Mouse (Mus musculus): ENCODE results near the gene Ptger2.
A peak's percentile ranks its signal among the peaks of the same experiment; 100 is the strongest.
"Not testable (repeated sequence)": the region's sequence is repeated elsewhere in the genome, so short reads cannot be mapped to it uniquely, and the experiment has no call there.

Gene Ptger2

GRCm38 (mm10) chr14:44987674-44988355 lies at the start of gene Ptger2:
Ptger2 (plus strand) TSS chr14:44988195.
- not testable (repeated sequence) for DNase-seq (ENCODE audit: low spot score)

GRCm38 (mm10) chr14:44960746-44961145 lies 27.2 kb upstream of the Ptger2 start:
- DNase-seq (ENCODE audit: low spot score) = no peak

GRCm38 (mm10) chr14:44977278-44977677 lies 10.7 kb upstream of the Ptger2 start:
- peak; percentile 67 for DNase-seq (ENCODE audit: low spot score)

DNA sequence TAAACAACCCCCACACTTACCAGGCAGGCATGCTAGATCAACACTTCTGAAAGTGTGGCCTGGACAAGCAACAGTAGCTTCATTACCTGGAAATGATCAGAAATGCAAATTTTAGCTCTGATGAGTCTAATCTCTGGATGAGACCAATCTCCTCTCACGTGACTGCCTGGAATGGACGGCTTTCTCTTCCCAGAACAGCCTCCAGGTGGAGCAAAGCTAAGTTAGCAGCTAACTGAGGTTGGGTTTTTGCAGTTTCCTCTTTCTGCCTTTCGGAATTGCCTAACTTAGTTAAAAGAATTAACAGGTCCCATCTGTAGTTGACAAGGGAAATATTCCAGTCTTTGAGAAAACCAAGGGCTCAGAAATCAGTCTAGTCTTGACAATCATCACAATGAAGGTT lies 8.1 kb upstream of the Ptger2 start:
- no peak for DNase-seq (ENCODE audit: low spot score)

- peak; percentile 44 for DNase-seq (ENCODE audit: low spot score)
Observed at GRCm38 (mm10) chr14:44981490-44981889, 6.5 kb upstream of the Ptger2 start.

GRCm38 (mm10) chr14:44984106-44984505 lies 3.9 kb upstream of the Ptger2 start:
- DNase-seq (ENCODE audit: low spot score) = no peak

GRCm38 (mm10) chr14:44986248-44986647 lies 1.7 kb upstream of the Ptger2 start:
- no peak for DNase-seq (ENCODE audit: low spot score)

DNA sequence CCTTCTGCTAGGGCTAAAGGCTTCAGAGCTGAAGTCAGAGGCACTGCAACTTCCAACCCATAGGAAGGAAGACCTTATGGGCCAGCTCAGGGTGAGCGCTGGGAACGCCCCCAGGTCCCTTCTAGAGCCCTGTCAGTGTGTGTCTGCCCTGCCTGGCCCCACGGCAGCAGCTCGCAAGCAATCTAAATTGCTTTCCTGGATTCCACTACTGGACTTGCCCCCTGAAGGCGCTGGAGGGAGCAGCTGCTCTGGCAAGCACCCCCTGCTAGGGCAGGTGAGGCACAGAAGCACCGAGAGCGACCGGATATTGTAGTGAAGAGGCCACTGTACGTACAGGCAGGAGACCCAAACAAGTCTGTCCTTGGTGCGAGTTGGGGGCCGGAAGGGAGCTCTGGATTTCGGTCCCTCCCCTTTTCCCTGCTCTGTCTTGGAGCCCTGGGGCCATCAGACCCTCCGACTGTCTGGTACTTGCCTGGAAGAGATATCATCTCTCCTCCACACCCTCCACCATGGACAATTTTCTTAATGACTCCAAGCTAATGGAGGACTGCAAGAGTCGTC lies 541 bp downstream of the Ptger2 start:
- DNase-seq (ENCODE audit: low spot score) = no peak

DNA sequence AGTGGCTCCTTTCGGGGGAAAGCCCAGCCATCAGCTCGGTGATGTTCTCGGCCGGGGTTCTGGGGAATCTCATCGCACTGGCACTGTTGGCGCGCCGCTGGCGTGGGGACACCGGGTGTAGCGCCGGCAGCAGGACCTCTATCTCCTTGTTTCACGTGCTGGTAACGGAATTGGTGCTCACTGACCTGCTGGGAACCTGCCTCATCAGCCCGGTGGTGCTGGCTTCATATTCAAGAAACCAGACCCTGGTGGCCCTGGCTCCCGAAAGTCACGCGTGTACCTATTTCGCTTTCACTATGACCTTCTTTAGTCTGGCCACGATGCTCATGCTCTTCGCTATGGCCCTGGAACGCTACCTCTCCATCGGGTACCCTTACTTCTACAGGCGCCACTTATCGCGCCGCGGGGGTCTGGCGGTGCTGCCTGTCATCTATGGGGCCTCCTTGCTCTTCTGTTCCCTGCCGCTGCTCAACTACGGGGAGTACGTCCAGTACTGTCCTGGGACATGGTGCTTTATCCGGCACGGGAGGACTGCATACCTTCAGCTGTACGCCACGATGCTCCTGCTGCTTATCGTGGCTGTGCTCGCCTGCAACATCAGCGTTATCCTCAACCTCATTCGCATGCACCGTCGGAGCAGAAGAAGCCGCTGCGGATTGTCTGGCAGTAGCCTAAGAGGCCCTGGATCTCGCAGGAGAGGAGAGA lies 1.2 kb downstream of the Ptger2 start:
- no peak for DNase-seq (ENCODE audit: low spot score)

GRCm38 (mm10) chr14:44989751-44990150 lies 1.8 kb downstream of the Ptger2 start:
- DNase-seq (ENCODE audit: low spot score) = no peak

DNA sequence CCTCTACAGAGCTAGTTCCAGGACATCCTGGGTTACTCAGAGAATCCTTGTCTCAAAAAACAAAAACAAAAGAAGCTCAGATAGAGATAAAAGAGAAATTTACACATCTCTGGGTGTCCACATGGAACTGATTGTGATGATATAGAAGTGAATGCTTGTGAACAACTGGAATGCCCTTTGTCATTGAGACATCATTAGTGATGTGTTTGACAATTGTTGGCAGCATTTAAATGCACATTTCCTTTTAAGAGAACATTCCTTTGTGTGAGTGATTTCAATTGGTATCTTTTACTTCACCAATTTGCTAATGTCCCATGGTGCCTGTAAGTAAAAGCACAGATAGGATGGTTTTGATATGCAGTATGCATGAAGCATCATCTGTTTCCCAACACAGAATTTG lies 6.3 kb downstream of the Ptger2 start:
- DNase-seq (ENCODE audit: low spot score) = no peak

DNA sequence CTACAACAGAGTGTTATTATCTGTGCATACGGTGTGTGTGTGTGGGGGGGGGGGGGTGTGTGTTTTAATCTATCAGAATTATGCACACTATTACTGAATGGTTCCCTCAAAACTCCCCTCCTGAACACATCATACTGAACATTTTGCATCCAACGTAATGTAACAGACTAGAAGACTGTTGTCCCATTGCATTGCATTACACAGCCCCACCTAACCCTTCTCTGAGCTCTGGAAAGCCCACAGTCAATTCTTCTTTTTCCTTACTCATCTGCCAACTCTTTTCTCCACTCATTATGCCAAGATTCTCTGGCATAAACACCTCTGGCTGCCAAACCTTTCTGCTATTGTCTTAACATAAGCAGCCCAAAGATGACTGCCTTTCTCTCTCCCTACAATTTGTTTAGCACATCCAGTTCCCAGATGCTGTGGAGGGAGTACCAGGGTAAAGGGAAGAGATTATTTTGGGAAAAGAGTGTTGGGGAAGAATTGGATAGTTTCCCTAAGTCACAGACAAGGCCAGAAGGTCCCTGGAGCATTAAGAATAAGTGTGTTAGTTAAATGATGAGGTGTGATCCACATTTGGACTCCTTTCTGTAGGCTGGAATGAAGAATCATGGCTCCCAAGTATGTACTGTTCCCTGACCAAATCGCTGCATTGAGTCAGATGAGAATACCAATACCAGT lies 12.2 kb downstream of the Ptger2 start:
- no peak for DNase-seq (ENCODE audit: low spot score)

DNA sequence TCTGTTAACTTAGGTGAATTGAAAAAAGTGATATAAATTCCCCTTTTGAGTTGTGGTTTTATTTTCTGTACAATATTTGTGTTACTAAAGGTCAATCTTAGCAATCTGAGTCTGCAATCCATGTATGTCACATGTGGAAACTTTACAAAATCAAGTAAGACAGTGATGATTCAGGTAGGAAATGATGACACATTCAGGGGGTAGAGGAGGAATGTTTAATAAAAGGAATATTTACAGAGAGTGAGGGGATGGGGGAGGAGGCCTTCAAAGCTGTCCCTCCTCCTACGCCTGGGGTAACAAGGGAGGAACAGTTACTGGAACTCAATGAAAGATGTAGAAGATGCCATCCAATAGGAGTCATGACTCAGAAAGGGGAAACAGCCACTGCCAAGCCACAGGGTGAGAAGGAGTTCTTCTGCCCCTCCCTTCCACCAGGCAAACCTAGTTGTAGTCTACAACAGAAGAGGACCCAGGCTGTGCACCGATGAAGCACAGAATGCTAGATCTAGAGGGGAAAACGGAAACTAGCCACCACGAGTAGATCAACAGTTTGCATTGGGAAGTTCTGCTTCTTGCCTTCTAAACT lies 17.8 kb downstream of the Ptger2 start:
- no peak for DNase-seq (ENCODE audit: low spot score)

GRCm38 (mm10) chr14:45009242-45009641 lies 21.2 kb downstream of the Ptger2 start:
- DNase-seq (ENCODE audit: low spot score) = no peak

GRCm38 (mm10) chr14:45011260-45011659 lies 23.3 kb downstream of the Ptger2 start:
- DNase-seq (ENCODE audit: low spot score) = no peak

DNA sequence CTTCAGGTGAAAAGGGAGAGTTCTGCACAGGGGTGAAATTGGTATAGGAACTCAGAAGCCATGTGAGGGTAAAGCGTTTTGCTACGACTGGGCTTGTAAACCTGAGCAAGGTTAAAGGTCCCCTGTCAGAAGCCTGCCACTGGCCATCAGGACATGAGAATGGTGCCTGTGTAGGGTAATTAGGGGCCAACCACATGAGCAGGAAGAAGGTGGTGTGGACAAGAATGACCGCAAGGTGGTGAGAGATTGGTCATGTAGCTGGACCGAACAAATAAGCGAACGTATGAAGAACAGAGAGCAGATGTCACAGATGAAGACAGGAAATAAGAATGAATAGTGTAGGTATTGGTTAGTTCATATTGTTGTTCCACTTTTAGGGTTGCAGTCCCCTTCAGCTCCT lies 23.7 kb downstream of the Ptger2 start:
- no peak for DNase-seq (ENCODE audit: low spot score)

DNA sequence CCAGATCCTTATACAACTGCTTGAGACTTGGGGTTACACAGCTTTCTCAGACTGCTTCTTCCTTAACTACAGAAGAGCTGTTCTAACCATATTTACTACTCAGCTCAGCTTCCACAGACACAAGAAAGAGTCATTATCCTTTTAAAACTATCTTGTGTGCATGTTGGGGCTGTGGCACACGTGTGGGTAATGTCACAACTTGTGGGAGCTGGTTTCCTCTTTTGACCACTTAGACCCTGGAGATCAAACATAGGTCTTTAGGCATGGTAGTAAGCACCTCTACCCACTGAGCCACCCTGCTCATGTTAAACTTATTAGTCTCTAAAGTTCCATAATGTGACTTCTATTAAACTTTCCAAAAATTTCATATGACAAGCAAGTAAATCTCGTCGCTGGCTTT lies 33.6 kb downstream of the Ptger2 start:
- no peak for DNase-seq (ENCODE audit: low spot score)

- no peak for DNase-seq (ENCODE audit: low spot score)
Observed at GRCm38 (mm10) chr14:45034293-45034692, 46.3 kb downstream of the Ptger2 start.

GRCm38 (mm10) chr14:45036579-45036978 lies 48.6 kb downstream of the Ptger2 start:
- DNase-seq (ENCODE audit: low spot score) = no peak

DNA sequence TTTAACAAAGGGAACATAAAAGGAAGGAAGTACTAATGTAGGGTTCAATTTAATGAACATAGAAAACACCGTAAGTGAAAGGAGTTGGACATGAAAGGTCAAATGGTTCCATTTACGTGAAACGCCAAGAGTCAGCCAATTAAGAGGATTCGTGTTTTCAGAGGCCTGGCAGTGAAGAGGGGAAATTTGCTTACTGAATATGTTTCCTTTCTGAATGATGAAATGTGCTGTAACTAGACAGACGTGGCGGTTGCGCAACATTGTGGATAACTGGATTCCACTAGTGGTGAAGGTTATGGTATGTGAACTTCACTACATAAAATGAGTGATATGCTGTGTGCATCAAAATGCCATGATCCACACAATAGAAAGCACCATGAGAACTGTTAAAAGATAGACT lies 50.1 kb downstream of the Ptger2 start:
- DNase-seq (ENCODE audit: low spot score) = no peak

- no peak for DNase-seq (ENCODE audit: low spot score)
Observed at GRCm38 (mm10) chr14:45040851-45041475, 53.0 kb downstream of the Ptger2 start.

GRCm38 (mm10) chr14:45048128-45048527 lies 60.1 kb downstream of the Ptger2 start:
- no peak for DNase-seq (ENCODE audit: low spot score)
